Mouse (Mus musculus) bone marrow, adult 2 months (tissue): Measurements from ENCODE around the gene Cdkl2. TPM values are rescaled to one million over a fixed set of nuclear protein-coding genes. Genes with fewer than 3 reads are reported as not detected.

ENCODE experiments used
- H3K27ac ChIP-seq: fragments of 200-500 bp; 2 replicates; pipeline ENCODE4 v1.5.1; 2012; ENCODE audit warnings: low read depth, mild to moderate bottlenecking, control low read depth, inconsistent platforms, low read length; ENCODE audit not compliant: control insufficient read depth, poor library complexity, insufficient read depth
- H3K4me1 ChIP-seq: fragments of 200-500 bp; 2 replicates; pipeline ENCODE4 v1.6.1; 2011; ENCODE audit warnings: low read length; ENCODE audit not compliant: control insufficient read depth, insufficient read depth
- H3K4me3 ChIP-seq: fragments of 200-500 bp; replicated peaks from 2 replicates; pipeline ENCODE3; 2011; ENCODE audit warnings: mild to moderate bottlenecking, low read depth, low read length, control low read depth; ENCODE audit not compliant: control insufficient read depth
- CTCF ChIP-seq: fragments of 200-500 bp; IDR thresholded peaks from 2 replicates; pipeline ENCODE4 v1.5.1; 2011; ENCODE audit warnings: low read length, control low read depth; ENCODE audit not compliant: control insufficient read depth, insufficient read depth
- POLR2A ChIP-seq: fragments of 200-500 bp; IDR thresholded peaks from 2 replicates; pipeline ENCODE4 v1.6.1; 2011; ENCODE audit warnings: low read depth, mild to moderate bottlenecking, control low read depth, low read length, borderline replicate concordance; ENCODE audit not compliant: control insufficient read depth
- WGBS: fragments of 180-500 bp; shearing (Covaris S2); methylation state at CpG from one replicate; pipeline ENCODE4 v1.1.7; 2018; 5-methylcytosine and 5-hydroxymethylcytosine counted together
- polyA plus RNA-seq: library from polyadenylated mRNA; stranded (reverse); fragments of >200 nt; gene quantifications from 2 replicates; pipeline ENCODE4 v1.2.4, GENCODE M21; 2011; ENCODE audit warnings: low replicate concordance; ENCODE audit not compliant: missing spikeins, insufficient read depth, insufficient read length

Gene Cdkl2
- polyA plus RNA-seq, result 0.25 and 1.00 TPM in 2 replicates

DNA sequence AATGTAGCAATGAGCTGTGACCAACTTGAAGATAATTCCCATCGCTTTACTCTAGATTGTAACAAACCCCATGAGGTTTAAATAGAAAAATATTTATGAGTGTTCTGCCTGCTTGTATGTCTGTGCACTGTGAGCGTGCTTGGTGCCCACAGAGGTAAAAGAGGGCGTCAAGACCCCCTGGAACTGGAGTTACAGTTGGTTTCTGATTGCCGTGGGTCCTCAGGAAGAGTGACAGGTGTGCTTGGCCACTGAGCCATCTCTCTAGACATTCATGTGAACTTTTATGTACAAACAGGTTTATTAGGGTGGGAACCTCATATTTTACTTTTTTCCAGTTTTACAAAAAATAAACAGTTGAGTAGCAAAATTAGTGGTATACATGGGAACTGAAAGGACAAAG, at the start of gene Cdkl2:
Gene Cdkl2, minus strand, starts transcription at position 101 of the 400 bp plus-strand sequence.
- Histone ChIP-seq H3K4me3 (peak within 1 kb of the TSS; percentile 80), H3K27ac (peak within 1 kb of the TSS; percentile 37; the same call in 1 of the 2 replicates), H3K4me1 (no peaks in the 10 kb centered on the region; the same call in 1 of the 2 replicates)
- TF ChIP-seq POLR2A (no peak), CTCF (no peak)
- 73% methylated on average over 4 of the region's 4 CpGs for WGBS

DNA sequence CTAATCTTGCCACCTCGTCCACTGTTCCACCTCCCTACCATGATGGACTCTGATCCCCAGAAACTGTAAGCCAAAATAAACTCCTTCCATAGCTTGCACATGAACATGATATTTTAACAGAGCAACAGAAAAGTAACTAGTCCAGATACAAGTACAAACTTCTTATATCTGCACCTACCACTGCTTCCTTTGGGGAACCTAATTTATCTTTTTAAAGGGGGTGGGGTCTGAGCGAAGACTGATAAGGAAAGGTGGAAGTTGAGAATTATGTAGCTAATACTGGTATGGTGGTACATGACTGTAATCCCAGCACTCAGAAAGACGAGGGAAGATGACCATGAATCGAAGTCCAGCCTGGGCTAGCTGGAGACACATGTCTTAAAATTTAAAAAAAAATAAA, 43.8 kb upstream of the Cdkl2 start:
- no peak overlapping the region for H3K27ac ChIP-seq
- no peaks in the 10 kb centered on the region for H3K4me1 ChIP-seq
- WGBS, result 82% methylated on average over 4 of the region's 4 CpGs
- H3K4me3 ChIP-seq, result no peak overlapping the region
- TF ChIP-seq CTCF (no peak), POLR2A (no peak)

DNA sequence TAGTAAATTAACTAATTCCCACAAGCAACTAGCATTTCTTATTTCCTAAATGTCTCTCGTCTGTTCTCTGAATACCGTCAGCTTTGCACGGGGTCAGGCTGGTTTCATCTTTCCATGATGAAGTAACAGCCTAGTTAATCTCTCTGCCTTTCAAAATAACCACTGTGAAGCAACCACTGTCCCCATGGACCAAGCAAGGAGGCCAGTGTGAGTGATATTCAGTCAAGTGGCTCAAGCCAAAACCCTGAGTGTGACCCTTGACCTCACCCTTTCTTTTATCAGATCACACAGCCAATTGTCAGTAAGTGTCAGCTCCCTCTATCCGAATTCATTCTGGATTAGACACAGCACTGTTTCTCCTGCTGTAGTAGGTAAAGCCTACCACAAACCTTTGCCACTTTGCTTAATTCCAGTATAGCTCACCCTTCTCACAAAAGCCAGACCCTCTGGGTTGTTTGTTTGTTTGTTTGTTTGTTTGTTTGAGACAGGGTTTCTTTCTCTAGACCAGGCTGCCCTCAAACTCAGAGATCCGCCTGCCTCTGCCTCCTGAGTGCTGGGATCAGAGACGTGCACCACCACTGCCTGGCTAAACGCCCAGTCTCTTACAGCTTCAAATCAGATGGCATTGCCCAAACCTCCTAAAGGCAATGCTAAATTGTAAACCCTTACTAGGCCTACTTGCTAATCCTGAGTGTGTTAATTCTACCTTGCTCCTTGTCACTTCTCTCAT, 42.3 kb upstream of the Cdkl2 start:
- no peak overlapping the region for H3K4me3 ChIP-seq
- no peaks in the 10 kb centered on the region for H3K4me1 ChIP-seq
- no peak for TF ChIP-seq POLR2A
- no peak for TF ChIP-seq CTCF
- no peak overlapping the region for H3K27ac ChIP-seq
- 73% methylated on average over 7 of the region's 7 CpGs for WGBS

DNA sequence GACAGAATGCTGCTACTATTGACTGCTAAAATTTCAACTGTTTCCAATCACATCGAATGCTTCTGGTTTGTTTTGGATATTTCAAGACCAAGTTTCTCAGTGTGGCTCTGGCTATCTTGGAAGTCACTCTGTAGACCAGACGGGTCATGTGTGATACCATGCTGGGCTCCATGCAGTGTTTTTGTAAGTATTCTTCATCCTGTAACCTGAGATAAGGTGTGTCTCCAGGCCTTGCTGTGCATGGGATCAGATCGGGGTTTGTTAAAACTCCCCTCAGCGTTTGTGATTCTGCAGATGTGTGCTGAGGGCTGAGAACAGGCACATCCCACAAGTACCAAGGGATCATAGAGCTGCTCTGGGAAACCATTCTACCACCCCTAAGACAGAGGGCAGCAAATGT, 41.6 kb upstream of the Cdkl2 start:
- Histone ChIP-seq H3K27ac (no peak overlapping the region), H3K4me1 (no peaks in the 10 kb centered on the region), H3K4me3 (no peak overlapping the region)
- TF ChIP-seq CTCF, result no peak
- TF ChIP-seq POLR2A, result no peak
- 68% methylated on average over 4 of the region's 4 CpGs for WGBS

DNA sequence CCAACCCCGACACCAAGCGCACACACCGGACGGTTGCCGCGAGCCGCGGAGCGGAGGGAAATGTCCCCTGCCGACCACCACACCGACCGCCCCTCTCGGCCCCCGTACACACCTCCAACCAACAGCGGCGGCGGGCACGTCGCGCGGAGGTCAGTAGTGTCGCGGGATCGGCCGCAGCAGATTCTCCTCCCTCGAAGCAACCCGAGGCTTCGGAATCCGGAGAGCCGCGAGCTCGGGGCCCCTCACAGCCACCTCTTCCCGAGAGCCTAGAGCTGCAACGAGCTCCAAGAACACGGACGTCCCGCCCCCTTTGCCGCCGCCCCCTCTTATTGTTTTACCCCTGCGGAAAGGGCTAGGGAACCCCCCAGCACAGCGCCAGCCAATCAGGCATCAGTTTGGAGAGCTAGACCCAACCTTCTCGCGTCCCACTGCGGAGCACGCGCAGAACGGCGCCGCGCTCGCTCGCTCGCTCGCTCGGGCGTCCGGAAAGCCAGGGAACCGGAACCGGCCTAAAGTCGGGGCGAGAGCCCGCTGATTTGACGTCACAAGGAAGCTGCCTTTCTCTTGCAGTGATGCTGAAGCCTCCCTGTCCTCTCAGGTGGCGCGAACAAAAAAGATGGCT, 39.8 kb upstream of the Cdkl2 start, which contains the start of gene G3bp2:
Gene G3bp2, minus strand, starts transcription at position 303 of the 622 bp plus-strand sequence.
- Histone ChIP-seq H3K4me1 (no peaks in the 10 kb centered on the region; the same call in 1 of the 2 replicates), H3K4me3 (peak within 1 kb of the TSS; percentile 99), H3K27ac (peak within 1 kb of the TSS; percentile 97)
- WGBS, result under 1% methylated on average over 65 of the region's 65 CpGs
- TF ChIP-seq CTCF (no peak), POLR2A (peak; percentile 53; the same call in 1 of the 2 replicates)

DNA sequence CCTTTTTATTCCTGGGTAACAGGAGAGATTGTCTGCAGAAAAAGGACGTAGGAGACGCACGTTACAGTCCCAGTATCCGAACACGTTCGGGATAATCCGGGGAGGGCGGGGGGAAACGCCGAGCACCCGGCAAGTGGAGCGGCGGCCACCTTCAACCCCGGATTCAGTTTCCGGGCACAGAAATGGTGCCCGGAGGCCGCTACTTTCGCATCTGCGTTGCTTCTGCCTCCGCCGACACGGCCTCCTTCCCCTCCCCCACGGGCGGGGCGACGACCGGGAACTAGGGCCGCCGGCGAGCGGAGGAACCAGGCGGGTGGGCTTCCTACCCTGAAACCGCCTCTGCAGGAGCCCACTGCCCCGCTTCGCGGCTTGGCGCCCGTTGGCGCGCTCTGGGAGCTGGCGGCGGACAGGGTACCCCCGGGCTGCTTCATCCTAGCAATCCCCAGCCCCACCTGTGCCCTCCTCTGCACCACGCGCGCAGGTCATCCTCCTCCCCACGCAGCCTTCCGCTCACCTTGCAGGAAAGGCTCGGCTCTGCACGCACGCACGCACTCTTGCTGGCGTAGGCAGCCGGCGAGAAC, 39.2 kb upstream of the Cdkl2 start:
- TF ChIP-seq POLR2A (peak; percentile 27; the same call in 1 of the 2 replicates), CTCF (no peak)
- H3K4me3 ChIP-seq, result peak overlapping the region; percentile 99
- H3K4me1 ChIP-seq, result no peaks in the 10 kb centered on the region; the same call in 1 of the 2 replicates
- H3K27ac ChIP-seq, result peak overlapping the region; percentile 97
- under 1% methylated on average over 55 of the region's 55 CpGs for WGBS

DNA sequence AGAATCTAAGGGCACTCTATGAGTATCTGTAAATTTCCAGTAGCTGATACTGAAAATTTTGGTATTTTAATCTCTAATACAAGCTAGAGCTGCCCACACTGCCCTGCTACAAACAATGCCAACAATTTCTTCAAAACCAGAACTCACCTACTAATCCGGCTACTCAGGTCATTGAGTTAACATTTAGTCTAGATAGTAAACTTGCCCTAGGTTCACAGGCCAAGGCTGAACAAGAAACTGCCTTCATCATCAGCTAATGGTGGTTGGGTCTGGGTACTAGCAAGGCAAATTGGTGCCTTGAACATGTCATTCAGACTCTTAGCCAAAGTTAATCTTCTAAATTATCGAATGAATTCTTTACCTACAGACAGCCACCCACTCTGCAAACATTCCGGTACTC, 37.6 kb upstream of the Cdkl2 start:
- Histone ChIP-seq H3K27ac (no peak overlapping the region), H3K4me1 (no peaks in the 10 kb centered on the region; the same call in none of the 2 replicates), H3K4me3 (no peak overlapping the region)
- no peak for TF ChIP-seq POLR2A
- no peak for TF ChIP-seq CTCF
- 70% methylated on average over 3 of the region's 3 CpGs for WGBS

DNA sequence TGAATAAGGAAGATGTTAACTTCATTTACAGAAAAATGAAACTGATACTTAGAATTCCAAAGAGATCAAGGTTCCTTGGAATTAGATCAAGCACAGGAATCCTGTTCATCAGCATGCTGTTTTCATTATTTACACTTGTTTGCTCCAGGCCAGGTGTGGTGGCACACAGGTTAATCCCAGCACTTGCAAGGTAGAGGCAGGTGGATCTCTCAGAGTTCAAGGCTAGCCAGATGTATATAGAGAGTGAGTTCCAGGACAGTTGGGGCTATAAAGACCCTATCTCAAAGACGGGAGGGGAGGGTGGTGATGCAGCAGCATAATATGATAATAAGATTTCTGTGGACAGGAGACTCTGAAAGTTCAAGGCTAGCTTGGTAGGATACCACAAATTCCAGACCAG, 36.7 kb upstream of the Cdkl2 start:
- no peak for TF ChIP-seq CTCF
- no peak for TF ChIP-seq POLR2A
- Histone ChIP-seq H3K4me3 (no peak overlapping the region), H3K4me1 (no peaks in the 10 kb centered on the region; the same call in none of the 2 replicates), H3K27ac (no peak overlapping the region)
- 62% methylated on average over 1 of the region's 1 CpGs for WGBS
